ENCODE assay signal across 8 mouse cellular contexts in genomic region chr2:19371390-19372158, GRCm38 (mm10). TPM values are rescaled to one million over a fixed set of nuclear protein-coding genes. Genes with fewer than 3 reads are reported as not detected.
DNase-seq lines count a peak whose midpoint lies in the region; ATAC-seq and TF ChIP-seq lines count a peak whose summit lies in the region.

Gene Msrb2, plus strand, starts transcription at chr2:19371440.

- peak; percentile 92 for ATAC-seq in lung, embryonic 15.5 days (ENCODE audit: borderline replicate concordance, extremely low read depth, low FRiP score, low TSS enrichment)

- H3K27me3 ChIP-seq in hindbrain, embryonic 10.5 days (ENCODE audit: insufficient read depth, poor library complexity, severe bottlenecking): no peaks in the 10 kb centered on the region
- H3K27me3 ChIP-seq in lung, embryonic 15.5 days: no peaks in the 10 kb centered on the region
- no peaks in the 10 kb centered on the region for H3K27me3 ChIP-seq in thymus, adult 2 months (ENCODE audit: control insufficient read depth, insufficient read depth, low read length)

- H3K9ac ChIP-seq in lung, embryonic 15.5 days: peak within 1 kb of the TSS; percentile 87

- no peak for TF ChIP-seq POLR2A in olfactory bulb, adult 2 months (IDR thresholded peaks at IDR 0.05; ENCODE audit: insufficient read depth, low read depth, low read length)
- TF ChIP-seq POLR2A in thymus, adult 2 months (IDR thresholded peaks at IDR 0.05; ENCODE audit: control insufficient read depth, extremely low read depth, insufficient read depth, low read length, poor library complexity): 0 out of 2 replicates have a peak, but pooled peaks have one; percentile 16

- no peaks in the 10 kb centered on the region for H3K36me3 ChIP-seq in hindbrain, embryonic 10.5 days
- no peaks in the 10 kb centered on the region for H3K36me3 ChIP-seq in lung, embryonic 15.5 days
- H3K36me3 ChIP-seq in thymus, adult 2 months (ENCODE audit: control insufficient read depth, insufficient read depth, low read length): no peaks in the 10 kb centered on the region

- peak within 1 kb of the TSS; percentile 92 for H3K27ac ChIP-seq in hindbrain, embryonic 10.5 days
- peak within 1 kb of the TSS; percentile 84 for H3K27ac ChIP-seq in lung, embryonic 15.5 days
- H3K27ac ChIP-seq in olfactory bulb, adult 2 months (ENCODE audit: insufficient read depth, low read depth, low read length): 0 out of 2 replicates have a peak within 1 kb of the TSS, but pooled peaks have one; percentile 65
- peak within 1 kb of the TSS; percentile 75 for H3K27ac ChIP-seq in thymus, adult 2 months (ENCODE audit: control insufficient read depth, insufficient read depth, low read length)

- H3K4me2 ChIP-seq in lung, embryonic 15.5 days: peak within 1 kb of the TSS; percentile 60

- peak within 1 kb of the TSS; percentile 79 for H3K4me3 ChIP-seq in hindbrain, embryonic 10.5 days
- H3K4me3 ChIP-seq in lung, embryonic 15.5 days: peak within 1 kb of the TSS; percentile 85
- peak within 1 kb of the TSS; percentile 97 for H3K4me3 ChIP-seq in olfactory bulb, adult 2 months (ENCODE audit: insufficient read depth, low read depth, low read length)
- H3K4me3 ChIP-seq in thymus, adult 2 months (ENCODE audit: control insufficient read depth, insufficient read depth, low read length): peak within 1 kb of the TSS; percentile 99

- WGBS in hindbrain, embryonic 10.5 days: under 1% methylated on average over 39 of the region's 39 CpGs
- under 1% methylated on average over 37 of the region's 39 CpGs for WGBS in lung, embryonic 15.5 days
- WGBS in olfactory bulb, adult 2 months: under 1% methylated on average over 39 of the region's 39 CpGs
- WGBS in thymus, adult 2 months: 2% methylated on average over 39 of the region's 39 CpGs

- TF ChIP-seq CTCF in olfactory bulb, adult 2 months (IDR thresholded peaks at IDR 0.05; ENCODE audit: insufficient read depth, low read depth, low read length): peak; percentile 33; the same call in 1 of the 2 replicates
- peak; percentile 75; the same call in 1 of the 2 replicates for TF ChIP-seq CTCF in thymus, adult 2 months (IDR thresholded peaks at IDR 0.05; ENCODE audit: borderline replicate concordance, control insufficient read depth, extremely low read depth, insufficient read depth, low read length, poor library complexity)

- peaks cover 11% of the 10 kb centered on the region; the same call in 1 of the 2 replicates for H3K4me1 ChIP-seq in hindbrain, embryonic 10.5 days (replicated peaks)
- H3K4me1 ChIP-seq in lung, embryonic 15.5 days: peaks cover 3% of the 10 kb centered on the region; the same call in 1 of the 2 replicates
- H3K4me1 ChIP-seq in olfactory bulb, adult 2 months (ENCODE audit: control insufficient read depth, insufficient read depth, low read length): peaks cover 2% of the 10 kb centered on the region; the same call in 1 of the 2 replicates
- H3K4me1 ChIP-seq in thymus, adult 2 months (replicated peaks; ENCODE audit: control insufficient read depth, insufficient read depth, low read length): peaks cover 6% of the 10 kb centered on the region

- no peaks in the 10 kb centered on the region for H3K9me3 ChIP-seq in hindbrain, embryonic 10.5 days
- no peaks in the 10 kb centered on the region for H3K9me3 ChIP-seq in lung, embryonic 15.5 days

- DNase-seq in MEL-GATA-1-ER (ENCODE audit: extremely low read depth, low read depth): peak; percentile 45
- DNase-seq in cerebellum, adult 9-11 months: peak; percentile 70
- DNase-seq in frontal cortex, adult 2 months (ENCODE audit: extremely low spot score in 1 of 2, low spot score in 1 of 2): peak; percentile 24 to 74
- DNase-seq in hindbrain, embryonic 10.5 days (ENCODE audit: low spot score): peak; percentile 81
- peak; percentile 44 for DNase-seq in layer of hippocampus, adult 9-10 months (ENCODE audit: low spot score)
- peak; percentile 76 for DNase-seq in thymus, adult 2 months

RNA-seq across cellular contexts. Expression of gene Msrb2, which starts in this region (rescaled TPM):
- 40.2 and 44.4 TPM in 2 replicates for polyA plus RNA-seq in frontal cortex, adult 2 months (2012; rRNA removed)
- polyA plus RNA-seq in hindbrain, embryonic 10.5 days (2016; fragmentation: Nextera tagmentation; extraction: Ambion mirVana): 13.8 and 16.3 TPM in 2 replicates
- 31.9 and 32.7 TPM in 2 replicates for polyA plus RNA-seq in lung, embryonic 15.5 days (2015; fragmentation: Nextera tagmentation; extraction: Ambion mirVana)
- not detected in 2 replicates for polyA plus RNA-seq in olfactory bulb, adult 2 months (2012; ENCODE audit: insufficient read depth, insufficient read length, low replicate concordance, missing spikeins)
- 15.6 and 20.6 TPM in 2 replicates for polyA plus RNA-seq in thymus, adult 2 months (2012; rRNA removed)

Comparison
In these comparisons a context has a peak if more than half of its experiments do, and no peak if none do; other contexts are left out.
1. Peak in every context shown above with its lines: DNase-seq, ATAC-seq, H3K4me3 ChIP-seq and H3K27ac ChIP-seq.